Mouse (Mus musculus): ENCODE measurements at regions not wholly inside any gene's neighbourhood (a gene's known extent, or its start where the extent isn't known, plus 50 kb on each side); places are given as distances from the start of the nearest gene placed in this dataset.

GRCm38 (mm10) chr12:26679887-26680567 is 211.0 kb downstream of the Cmpk2 start:
- Histone ChIP-seq H3K4me3 (replicated peaks) (no peak overlapping the region), H3K9ac (no peak overlapping the region), H3K4me1 (no peaks in the 10 kb centered on the region), H3K4me2 (replicated peaks) (no peak overlapping the region), H3K36me3 (no peaks in the 10 kb centered on the region), H3K27me3 (no peaks in the 10 kb centered on the region), H3K9me3 (replicated peaks) (no peaks in the 10 kb centered on the region), H3K27ac (replicated peaks) (no peak overlapping the region)
- WGBS = 67% methylated on average over 9 of the region's 9 CpGs
- no peak for ATAC-seq (ENCODE audit: insufficient number of reproducible peaks, low FRiP score, low TSS enrichment, low read depth)

DNA sequence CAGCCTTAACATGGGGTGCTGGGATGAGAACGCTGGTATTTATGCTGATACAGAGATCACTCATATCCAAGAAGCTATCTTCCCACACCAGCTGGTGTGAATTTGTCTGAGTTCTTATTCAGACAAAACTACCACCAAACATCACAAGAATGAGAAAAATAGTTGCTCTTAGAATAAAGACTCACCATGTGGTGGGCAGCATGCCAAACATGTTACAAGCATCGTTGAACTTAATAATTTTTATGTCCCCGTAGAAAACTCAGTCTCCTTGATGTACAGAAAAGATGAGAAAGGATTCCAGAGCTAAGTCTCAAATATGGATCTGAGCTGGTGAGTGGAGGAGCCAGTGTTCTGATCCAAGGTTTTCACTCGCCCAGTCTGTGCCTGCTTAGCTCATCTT is 196.5 kb downstream of the Cmpk2 start:
- no peaks in the 10 kb centered on the region for H3K36me3 ChIP-seq
- H3K4me2 ChIP-seq (replicated peaks) = no peak overlapping the region
- no peaks in the 10 kb centered on the region for H3K9me3 ChIP-seq (replicated peaks)
- no peaks in the 10 kb centered on the region for H3K27me3 ChIP-seq
- no peak for ATAC-seq (ENCODE audit: insufficient number of reproducible peaks, low FRiP score, low TSS enrichment, low read depth)
- WGBS = 38% methylated on average over 4 of the region's 4 CpGs
- H3K4me1 ChIP-seq = no peaks in the 10 kb centered on the region
- no peak overlapping the region for H3K27ac ChIP-seq (replicated peaks)
- no peak overlapping the region for H3K9ac ChIP-seq
- no peak overlapping the region for H3K4me3 ChIP-seq (replicated peaks)

- 63% methylated on average over 2 of the region's 2 CpGs for WGBS
- Histone ChIP-seq H3K4me3 (replicated peaks) (no peak overlapping the region), H3K27me3 (no peaks in the 10 kb centered on the region), H3K4me2 (replicated peaks) (no peak overlapping the region), H3K36me3 (no peaks in the 10 kb centered on the region), H3K27ac (replicated peaks) (no peak overlapping the region), H3K4me1 (no peaks in the 10 kb centered on the region), H3K9ac (no peak overlapping the region), H3K9me3 (replicated peaks) (no peaks in the 10 kb centered on the region)
- ATAC-seq (ENCODE audit: insufficient number of reproducible peaks, low FRiP score, low TSS enrichment, low read depth) = no peak
Measured at GRCm38 (mm10) chr12:26654251-26654650, 185.2 kb downstream of the Cmpk2 start.

GRCm38 (mm10) chr12:26653781-26654180 is 184.8 kb downstream of the Cmpk2 start:
- Histone ChIP-seq H3K4me1 (no peaks in the 10 kb centered on the region), H3K27me3 (no peaks in the 10 kb centered on the region), H3K9ac (no peak overlapping the region), H3K36me3 (no peaks in the 10 kb centered on the region), H3K4me2 (replicated peaks) (no peak overlapping the region), H3K4me3 (replicated peaks) (no peak overlapping the region), H3K27ac (replicated peaks) (no peak overlapping the region), H3K9me3 (replicated peaks) (no peaks in the 10 kb centered on the region)
- 49% methylated on average over 6 of the region's 6 CpGs for whole genome bisulfite sequencing
- no peak for ATAC-seq (ENCODE audit: insufficient number of reproducible peaks, low FRiP score, low TSS enrichment, low read depth)

DNA sequence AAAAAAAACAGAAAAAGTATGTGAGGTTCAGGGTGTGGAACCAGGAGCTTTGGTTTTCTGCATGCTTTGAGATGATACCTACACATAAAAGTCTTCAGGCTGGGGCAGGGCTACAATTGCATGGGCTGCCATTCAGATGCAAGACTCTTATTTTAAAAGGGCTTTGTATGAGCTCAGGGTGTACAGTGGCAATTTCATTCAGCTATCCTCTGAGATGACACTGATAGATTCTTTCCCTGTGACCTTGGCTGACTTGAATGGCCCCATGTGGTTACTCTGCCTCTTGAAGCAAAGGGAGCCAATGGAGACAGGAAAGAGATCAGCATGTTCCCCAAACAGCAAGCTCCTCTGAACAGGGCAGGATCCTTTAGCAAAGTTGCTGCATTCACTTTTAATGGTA is 177.1 kb downstream of the Cmpk2 start:
- Histone ChIP-seq H3K4me3 (replicated peaks) (no peak overlapping the region), H3K4me2 (replicated peaks) (no peak overlapping the region), H3K27ac (replicated peaks) (no peak overlapping the region), H3K9me3 (replicated peaks) (no peaks in the 10 kb centered on the region), H3K9ac (no peak overlapping the region), H3K36me3 (no peaks in the 10 kb centered on the region), H3K4me1 (no peaks in the 10 kb centered on the region), H3K27me3 (no peaks in the 10 kb centered on the region)
- ATAC-seq (ENCODE audit: insufficient number of reproducible peaks, low FRiP score, low TSS enrichment, low read depth) = no peak

- H3K9ac ChIP-seq = no peak overlapping the region
- no peak for ATAC-seq (ENCODE audit: insufficient number of reproducible peaks, low FRiP score, low TSS enrichment, low read depth)
- 43% methylated on average over 4 of the region's 4 CpGs for WGBS
- no peaks in the 10 kb centered on the region for H3K9me3 ChIP-seq (replicated peaks)
- no peak overlapping the region for H3K4me2 ChIP-seq (replicated peaks)
- H3K27ac ChIP-seq (replicated peaks) = no peak overlapping the region
- no peaks in the 10 kb centered on the region for H3K27me3 ChIP-seq
- peaks cover 6% of the 10 kb centered on the region; the same call in 1 of the 2 replicates for H3K4me1 ChIP-seq
- H3K4me3 ChIP-seq (replicated peaks) = no peak overlapping the region
- no peaks in the 10 kb centered on the region for H3K36me3 ChIP-seq
Measured at GRCm38 (mm10) chr12:26635665-26636241, 166.7 kb downstream of the Cmpk2 start.

DNA sequence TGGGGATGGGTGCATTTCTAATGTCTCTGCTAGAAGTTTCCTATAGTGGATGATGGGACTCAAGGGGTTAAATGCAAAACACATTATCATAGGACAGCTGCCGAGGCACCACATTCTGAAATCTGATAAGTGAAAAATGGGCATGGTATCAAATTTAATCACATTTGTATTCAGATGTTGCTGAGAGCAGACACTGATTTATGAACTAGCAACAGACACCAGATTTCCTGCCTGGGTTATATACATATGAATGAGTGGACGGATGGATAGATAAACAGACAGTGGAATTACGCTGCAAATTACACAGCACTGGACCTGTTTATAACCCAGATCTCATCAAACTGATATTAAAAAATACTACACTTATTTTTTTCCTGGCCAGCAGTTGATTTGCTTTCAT is 166.2 kb downstream of the Cmpk2 start:
- Histone ChIP-seq H3K9me3 (replicated peaks) (no peaks in the 10 kb centered on the region), H3K4me3 (replicated peaks) (no peak overlapping the region), H3K4me1 (peaks cover 6% of the 10 kb centered on the region; the same call in 1 of the 2 replicates), H3K4me2 (replicated peaks) (no peak overlapping the region), H3K27ac (replicated peaks) (no peak overlapping the region), H3K27me3 (no peaks in the 10 kb centered on the region), H3K36me3 (no peaks in the 10 kb centered on the region), H3K9ac (no peak overlapping the region)
- no peak for ATAC-seq (ENCODE audit: insufficient number of reproducible peaks, low FRiP score, low TSS enrichment, low read depth)
- WGBS = 31% methylated on average over 3 of the region's 3 CpGs

DNA sequence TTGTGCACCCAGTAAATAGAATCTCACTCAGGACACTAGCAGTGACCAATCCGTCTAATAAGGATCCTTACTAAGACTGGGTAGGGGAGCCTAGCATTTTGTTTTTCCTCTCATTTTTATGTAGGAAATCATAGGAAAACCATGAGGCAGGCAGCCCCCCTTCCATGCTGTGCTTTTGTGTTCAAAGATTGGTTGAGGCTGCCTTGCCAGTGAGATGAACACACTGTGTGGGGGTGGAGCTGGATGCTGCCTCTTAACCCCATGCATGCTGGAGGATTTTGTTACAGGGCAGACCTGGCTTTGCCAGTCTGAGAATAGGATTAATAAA is 162.8 kb downstream of the Cmpk2 start:
- Histone ChIP-seq H3K9ac (no peak overlapping the region), H3K9me3 (replicated peaks) (no peaks in the 10 kb centered on the region), H3K4me1 (peaks cover 6% of the 10 kb centered on the region; the same call in 1 of the 2 replicates), H3K27ac (replicated peaks) (no peak overlapping the region), H3K36me3 (no peaks in the 10 kb centered on the region), H3K4me3 (replicated peaks) (no peak overlapping the region), H3K27me3 (no peaks in the 10 kb centered on the region), H3K4me2 (replicated peaks) (no peak overlapping the region)
- ATAC-seq (ENCODE audit: insufficient number of reproducible peaks, low FRiP score, low TSS enrichment, low read depth) = no peak
- WGBS = 8% methylated on average over 1 of the region's 1 CpGs

GRCm38 (mm10) chr12:26631111-26631794 is 162.2 kb downstream of the Cmpk2 start:
- Histone ChIP-seq H3K27ac (replicated peaks) (no peak overlapping the region), H3K4me1 (peaks cover 6% of the 10 kb centered on the region; the same call in 1 of the 2 replicates), H3K27me3 (no peaks in the 10 kb centered on the region), H3K9me3 (replicated peaks) (no peaks in the 10 kb centered on the region), H3K9ac (no peak overlapping the region), H3K36me3 (no peaks in the 10 kb centered on the region), H3K4me2 (replicated peaks) (no peak overlapping the region), H3K4me3 (replicated peaks) (no peak overlapping the region)
- WGBS = 21% methylated on average over 4 of the region's 4 CpGs
- no peak for ATAC-seq (ENCODE audit: insufficient number of reproducible peaks, low FRiP score, low TSS enrichment, low read depth)

GRCm38 (mm10) chr12:26621135-26621932 is 152.3 kb downstream of the Cmpk2 start:
- no peak for ATAC-seq (ENCODE audit: insufficient number of reproducible peaks, low FRiP score, low TSS enrichment, low read depth)
- H3K4me1 ChIP-seq = peaks cover 28% of the 10 kb centered on the region
- no peaks in the 10 kb centered on the region for H3K36me3 ChIP-seq
- H3K4me3 ChIP-seq (replicated peaks) = no peak overlapping the region
- no peaks in the 10 kb centered on the region for H3K27me3 ChIP-seq
- H3K9ac ChIP-seq = no peak overlapping the region
- H3K27ac ChIP-seq (replicated peaks) = peak overlapping the region; percentile 45
- H3K9me3 ChIP-seq (replicated peaks) = no peaks in the 10 kb centered on the region
- no peak overlapping the region for H3K4me2 ChIP-seq (replicated peaks)
- WGBS = 35% methylated on average over 12 of the region's 12 CpGs

- H3K4me2 ChIP-seq (replicated peaks) = no peak overlapping the region
- WGBS = 28% methylated on average over 8 of the region's 8 CpGs
- H3K36me3 ChIP-seq = no peaks in the 10 kb centered on the region
- H3K4me3 ChIP-seq (replicated peaks) = no peak overlapping the region
- no peak overlapping the region for H3K9ac ChIP-seq
- ATAC-seq (ENCODE audit: insufficient number of reproducible peaks, low FRiP score, low TSS enrichment, low read depth) = no peak
- no peaks in the 10 kb centered on the region for H3K9me3 ChIP-seq (replicated peaks)
- no peaks in the 10 kb centered on the region for H3K27me3 ChIP-seq
- peak overlapping the region; percentile 45 for H3K27ac ChIP-seq (replicated peaks)
- H3K4me1 ChIP-seq = peaks cover 28% of the 10 kb centered on the region
Measured at GRCm38 (mm10) chr12:26620501-26621134, 151.6 kb downstream of the Cmpk2 start.
